Mouse (Mus musculus) lung, adult 2 months (tissue): ENCODE results near the gene Nrp2. TPM values are rescaled to one million over a fixed set of nuclear protein-coding genes. Genes with fewer than 3 reads are reported as not detected.

Source experiments
- DNase-seq: peaks from one replicate; pipeline ENCODE4 v3.0.0; 2022
- H3K4me1 ChIP-seq: fragments of 200-500 bp; 2 replicates; pipeline ENCODE4 v1.6.1; 2011; ENCODE audit warnings: low read length; ENCODE audit not compliant: control insufficient read depth, insufficient read depth
- H3K4me3 ChIP-seq: fragments of 200-500 bp; replicated peaks from 2 replicates; pipeline ENCODE3; 2011; ENCODE audit warnings: low read depth, mild to moderate bottlenecking, control low read depth, low read length; ENCODE audit errors: extremely low read depth
- CTCF ChIP-seq: fragments of 200-500 bp; IDR thresholded peaks from 2 replicates; pipeline ENCODE4 v1.5.1; 2011; ENCODE audit warnings: mild to moderate bottlenecking, low read length, control low read depth; ENCODE audit not compliant: insufficient read depth
- POLR2A ChIP-seq: fragments of 200-500 bp; IDR thresholded peaks from 2 replicates; pipeline ENCODE4 v1.6.1; 2011; ENCODE audit warnings: low read depth, mild to moderate bottlenecking, control low read depth, low read length, borderline replicate concordance; ENCODE audit errors: extremely low read depth
- WGBS: fragments of 180-500 bp; shearing (Covaris S2); methylation state at CpG from one replicate; pipeline ENCODE4 v1.1.7; 2018; 5-methylcytosine and 5-hydroxymethylcytosine counted together
- polyA plus RNA-seq: library from polyadenylated mRNA; depleted of rRNA; stranded (reverse); fragments of >200 nt; gene quantifications from 2 replicates; pipeline ENCODE4 v1.2.3, GENCODE M21; 2012

Gene Nrp2
- polyA plus RNA-seq, 1 experiment: 27.8 TPM

DNA sequence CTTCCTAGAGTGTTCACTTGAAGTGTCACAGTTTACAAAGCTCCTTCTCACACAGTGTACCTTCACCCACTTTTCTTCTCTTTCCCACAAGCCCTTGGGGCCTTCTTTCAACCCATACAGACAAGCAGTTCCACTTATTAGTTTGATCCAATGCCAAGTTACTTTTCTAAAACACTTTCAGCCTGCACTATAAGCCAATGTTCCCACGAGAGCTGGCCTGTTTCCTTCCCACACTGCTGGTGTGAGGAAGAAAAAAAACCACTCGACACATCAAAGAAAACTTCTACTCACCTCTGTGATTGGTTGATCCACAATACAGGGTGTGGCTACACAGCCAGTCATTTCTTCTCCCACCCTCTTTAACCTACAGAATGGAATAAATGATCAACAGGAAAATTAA, 156.0 kb downstream of the Nrp2 start:
- Histone ChIP-seq H3K4me1 (no peaks in the 10 kb centered on the region; the same call in 1 of the 2 replicates), H3K4me3 (no peak overlapping the region)
- WGBS: 16% methylated on average over 2 of the region's 2 CpGs
- DNase-seq: no peak
- TF ChIP-seq POLR2A (no peak), CTCF (no peak)

DNA sequence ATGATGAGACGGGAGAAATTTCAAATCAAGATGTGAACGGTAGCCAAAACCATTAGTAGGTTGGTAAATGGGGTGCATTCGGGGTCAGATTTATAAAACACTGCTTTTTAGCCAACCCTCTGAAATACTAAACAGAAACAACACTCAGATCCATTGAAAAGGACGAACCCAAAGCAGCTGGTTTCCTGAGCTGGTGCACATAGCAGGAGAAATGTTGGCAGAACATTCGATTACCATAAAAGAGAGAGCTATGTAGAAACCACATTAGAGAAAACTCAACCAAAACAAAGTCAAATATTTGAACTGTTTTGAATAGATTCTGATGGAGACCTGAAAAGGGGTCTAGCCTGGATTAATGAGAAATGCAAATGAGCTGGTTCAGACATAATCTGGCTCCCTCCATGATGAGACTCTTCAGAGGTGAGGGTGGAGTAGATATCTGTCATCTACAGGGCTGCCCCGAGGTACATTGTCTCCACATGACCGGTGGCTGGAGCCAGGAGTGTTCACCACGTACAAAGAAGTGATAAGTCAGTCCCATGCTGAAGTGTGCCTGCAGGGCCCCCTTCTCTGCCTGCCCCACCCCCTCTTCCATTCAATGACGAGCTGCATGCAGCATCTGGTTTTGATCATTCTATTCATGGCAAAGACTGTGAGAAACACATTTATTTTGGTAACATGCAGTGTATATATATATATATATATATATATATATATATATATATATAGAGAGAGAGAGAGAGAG, 156.6 kb downstream of the Nrp2 start:
- no peak overlapping the region for H3K4me3 ChIP-seq
- H3K4me1 ChIP-seq: no peaks in the 10 kb centered on the region; the same call in 1 of the 2 replicates
- WGBS: 48% methylated on average over 9 of the region's 9 CpGs
- DNase-seq: no peak
- TF ChIP-seq CTCF: no peak
- no peak for TF ChIP-seq POLR2A

DNA sequence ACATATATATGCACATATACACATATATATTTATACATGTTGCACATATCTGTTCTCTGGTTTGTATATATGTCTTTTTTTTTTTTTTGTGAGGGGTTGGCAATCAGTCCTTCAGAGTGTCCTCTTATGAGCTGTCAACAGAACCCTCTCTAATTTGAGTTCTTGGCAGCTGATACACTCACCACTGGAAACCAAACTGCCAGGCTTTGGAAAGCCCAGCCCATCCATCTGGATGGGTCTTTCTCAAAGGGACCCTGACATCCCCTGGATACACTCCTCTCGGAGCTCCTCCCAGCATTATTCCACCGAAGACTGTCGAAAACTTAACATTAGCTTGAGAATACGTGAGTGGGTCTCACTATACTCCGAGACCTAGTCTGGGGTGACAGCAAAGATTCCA, 157.2 kb downstream of the Nrp2 start:
- 48% methylated on average over 5 of the region's 5 CpGs for WGBS
- TF ChIP-seq POLR2A (no peak), CTCF (no peak)
- no peak for DNase-seq
- H3K4me1 ChIP-seq: no peaks in the 10 kb centered on the region; the same call in 1 of the 2 replicates
- no peak overlapping the region for H3K4me3 ChIP-seq

DNA sequence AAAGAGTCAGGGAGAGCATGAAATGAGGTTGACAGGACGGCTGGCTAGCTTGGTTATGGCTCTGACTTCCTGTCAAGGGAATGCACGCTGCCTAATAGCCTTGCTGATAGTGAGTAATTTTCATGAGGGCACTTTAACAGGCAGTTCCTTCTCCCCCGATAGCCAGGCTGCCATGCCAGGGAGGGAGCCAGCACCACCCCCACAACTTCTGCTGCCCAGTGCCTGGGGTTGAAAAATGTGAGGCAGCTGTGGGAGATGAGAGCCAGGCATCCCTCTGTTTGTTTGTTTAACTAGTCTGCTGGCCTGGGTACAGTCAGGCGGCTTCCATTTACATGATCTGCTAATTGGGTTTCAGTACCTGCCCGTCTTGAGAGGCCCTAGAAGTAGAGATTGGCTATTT, 157.7 kb downstream of the Nrp2 start:
- Histone ChIP-seq H3K4me3 (no peak overlapping the region), H3K4me1 (no peaks in the 10 kb centered on the region; the same call in 1 of the 2 replicates)
- DNase-seq: no peak
- TF ChIP-seq POLR2A (no peak), CTCF (no peak)
- WGBS: 17% methylated on average over 5 of the region's 5 CpGs
